Mouse (Mus musculus): Measurements from ENCODE around the gene Larp7. TPM values are rescaled to one million over a fixed set of nuclear protein-coding genes. Genes with fewer than 3 reads are reported as not detected.

Larp7 gene
- polyA plus RNA-seq (2014; fragmentation: Illumina TruSeq; extraction: RNeasy Lipid Tissue Mini Kit (QIAGEN cat#74804); ENCODE audit: low read depth, low replicate concordance) = 56.1 TPM

GRCm38 (mm10) chr3:127552973-127553719, at the start of gene Larp7, which contains the start of gene Zgrf1:
Gene Larp7 (minus strand): TSS chr3:127553349.
Gene Zgrf1 (plus strand): TSS chr3:127553489.

DNA sequence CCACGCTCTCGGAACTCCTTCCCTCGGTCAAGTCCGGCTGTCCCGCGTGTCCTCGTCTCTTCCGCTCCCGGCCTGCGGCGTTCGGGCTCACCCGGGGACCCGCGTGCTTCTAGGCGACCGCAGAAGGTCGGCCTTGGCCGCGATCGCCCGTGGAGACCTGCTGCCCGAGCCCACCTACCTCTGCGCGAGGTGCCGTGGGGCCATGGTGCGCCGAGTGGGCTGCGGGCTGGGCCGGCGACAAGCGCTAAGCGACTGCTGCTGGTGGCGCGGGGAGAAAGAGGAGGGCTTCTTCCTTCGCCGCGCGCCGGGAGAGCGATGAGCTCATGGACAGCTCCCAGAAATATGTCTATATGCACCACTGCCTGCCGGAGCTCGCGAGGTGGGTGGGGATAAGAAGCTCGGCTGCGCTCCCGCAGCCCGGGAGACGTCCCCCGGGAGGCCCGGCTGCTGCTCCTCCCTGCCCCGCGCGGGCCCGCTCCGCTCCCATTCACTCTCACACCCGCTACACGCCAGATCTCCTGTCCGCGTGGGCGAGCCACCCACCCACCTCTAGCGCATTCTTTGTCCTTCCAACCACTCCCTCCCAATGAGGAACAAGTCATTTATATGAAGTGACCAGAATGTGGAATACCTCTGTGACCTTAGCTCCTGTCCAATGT, 54.3 kb downstream of the Larp7 start, which contains the start of gene Ank2:
TSS of gene Ank2 (minus strand) at position 609 of the 659 bp plus-strand sequence.

Other genes with a start within 250 kb of the Larp7 start
- gene Ank2, start 54.0 kb downstream of the Larp7 start, polyA plus RNA-seq (2014; fragmentation: Illumina TruSeq; extraction: RNeasy Lipid Tissue Mini Kit (QIAGEN cat#74804); ENCODE audit: low read depth, low replicate concordance) = 24.9 TPM
- gene Zgrf1, start 140 bp upstream of the Larp7 start, polyA plus RNA-seq (2014; fragmentation: Illumina TruSeq; extraction: RNeasy Lipid Tissue Mini Kit (QIAGEN cat#74804); ENCODE audit: low read depth, low replicate concordance) = 3.8 TPM
- not detected for gene Neurog2, start 79.8 kb upstream of the Larp7 start, polyA plus RNA-seq (2014; fragmentation: Illumina TruSeq; extraction: RNeasy Lipid Tissue Mini Kit (QIAGEN cat#74804); ENCODE audit: low read depth, low replicate concordance)
- gene Alpk1, start 227.2 kb upstream of the Larp7 start, polyA plus RNA-seq (2014; fragmentation: Illumina TruSeq; extraction: RNeasy Lipid Tissue Mini Kit (QIAGEN cat#74804); ENCODE audit: low read depth, low replicate concordance) = 33.3 TPM
- 114 TPM for gene Tifa, start 236.5 kb upstream of the Larp7 start, polyA plus RNA-seq (2014; fragmentation: Illumina TruSeq; extraction: RNeasy Lipid Tissue Mini Kit (QIAGEN cat#74804); ENCODE audit: low read depth, low replicate concordance)